Mouse (Mus musculus): Measurements from ENCODE around the gene Gm45837.

The Gm45837 gene

DNA sequence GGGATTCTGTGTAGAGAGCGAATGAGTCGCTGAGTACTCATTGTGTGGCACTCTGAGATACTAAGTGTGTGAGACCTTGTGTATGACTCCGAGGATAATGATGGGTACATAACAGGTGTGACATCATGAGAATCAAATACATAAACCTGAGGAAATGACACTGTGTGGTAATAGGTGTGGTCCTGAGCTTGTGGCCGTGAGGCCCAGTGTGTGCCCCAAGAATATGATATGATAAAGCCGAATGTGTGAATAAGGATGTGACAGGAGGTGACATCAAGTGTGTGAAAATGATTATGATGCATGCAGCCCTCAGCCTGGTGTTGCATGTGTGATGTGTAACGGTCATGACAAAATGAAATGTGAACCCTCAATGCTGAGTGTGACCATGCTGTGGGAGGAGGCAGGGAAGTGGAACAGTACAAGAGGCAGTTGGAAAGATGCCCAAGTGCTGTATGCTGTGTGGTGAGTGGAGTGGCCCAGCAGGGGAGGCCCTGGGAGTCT, 55.9 kb downstream of the Gm45837 start:
- peak; percentile 67 for DNase-seq

DNA sequence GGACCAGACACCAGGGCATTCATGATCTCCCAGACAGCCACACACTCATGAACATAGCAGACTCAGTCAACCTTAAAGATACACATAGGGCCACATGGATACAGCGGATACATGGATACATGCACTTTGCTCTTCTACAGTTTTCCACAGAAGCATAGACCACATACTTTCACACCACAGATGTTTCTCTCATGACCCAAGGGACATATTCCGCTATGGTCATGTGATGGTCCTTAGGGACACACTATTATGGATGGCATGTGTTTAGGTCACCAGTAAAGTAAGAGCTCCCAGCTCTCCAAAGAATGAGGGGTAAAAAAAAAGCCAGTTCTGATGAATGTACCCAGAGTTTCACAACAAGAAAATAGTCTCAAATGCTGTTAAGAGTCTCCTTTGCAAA, 60.7 kb downstream of the Gm45837 start:
- DNase-seq: no peak

DNA sequence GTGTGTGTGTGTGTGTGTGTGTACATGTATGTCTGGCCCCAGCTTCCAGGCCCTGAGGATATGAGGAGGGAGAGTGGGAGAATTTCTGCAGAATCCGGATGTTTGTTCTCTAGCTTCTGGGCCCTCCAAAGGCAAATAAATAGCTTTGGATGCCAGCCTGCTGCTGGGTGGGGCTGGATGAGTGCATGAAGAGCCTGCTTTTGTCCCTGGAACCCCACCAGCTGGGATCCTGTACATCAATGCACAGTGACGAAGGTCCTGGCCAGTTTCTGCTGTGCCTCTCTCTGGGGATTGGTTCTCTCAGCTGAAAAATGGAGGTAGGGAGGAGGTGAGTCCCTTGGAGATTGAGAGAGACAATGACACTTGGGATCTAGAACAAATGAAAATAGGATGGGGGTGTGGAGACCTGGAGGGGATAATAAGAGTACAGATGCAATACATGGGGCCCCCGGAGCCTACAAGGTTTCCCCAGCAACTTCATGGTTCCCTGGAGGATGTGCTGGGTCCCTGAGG, 61.3 kb downstream of the Gm45837 start:
- no peak for DNase-seq

DNA sequence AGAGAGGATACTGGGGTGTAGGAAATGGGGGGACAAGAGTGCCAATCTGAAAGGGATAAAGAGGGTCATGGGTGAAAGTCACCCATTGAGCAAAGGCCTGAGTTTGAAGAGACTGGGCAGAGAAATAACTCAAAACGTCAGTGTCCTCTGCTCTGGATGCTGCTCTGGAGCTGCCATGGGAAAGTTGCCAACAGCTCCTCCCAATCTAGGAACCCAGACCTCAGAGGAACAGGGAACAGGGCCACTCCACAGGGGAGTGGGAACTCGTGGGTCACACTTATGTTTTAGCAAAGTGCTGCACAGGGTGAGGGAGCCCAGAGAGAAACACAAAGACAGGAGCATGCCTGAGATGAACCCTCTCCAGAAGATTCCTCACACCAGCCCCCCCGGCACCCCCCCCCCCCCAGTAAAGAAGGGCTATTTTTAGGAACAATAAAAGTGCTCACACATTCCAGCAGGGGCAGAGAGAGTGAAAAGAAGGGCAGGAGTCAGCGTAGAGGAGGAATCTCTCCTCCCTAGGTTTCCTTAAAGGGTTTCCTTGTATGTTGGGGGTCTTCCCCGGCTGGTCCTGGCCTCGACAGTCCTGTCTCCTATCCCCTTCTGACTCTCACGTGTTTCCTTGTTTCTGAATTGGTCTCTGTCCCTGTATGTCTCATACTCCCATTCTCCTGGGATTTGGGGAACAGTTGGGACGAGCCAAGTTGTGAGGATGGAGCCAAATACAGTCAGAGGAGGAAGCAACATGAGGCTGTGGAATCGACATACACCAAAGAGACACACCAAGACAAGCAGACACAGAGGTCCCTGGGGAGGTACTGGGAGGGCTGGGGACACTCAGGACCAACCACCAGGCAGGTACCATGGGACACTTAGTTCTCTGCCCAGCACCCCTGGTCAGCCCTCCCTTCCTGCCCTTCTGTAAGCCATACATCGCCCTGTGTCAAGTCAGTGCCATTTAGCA, 62.2 kb downstream of the Gm45837 start:
- peak; percentile 54 for DNase-seq

DNA sequence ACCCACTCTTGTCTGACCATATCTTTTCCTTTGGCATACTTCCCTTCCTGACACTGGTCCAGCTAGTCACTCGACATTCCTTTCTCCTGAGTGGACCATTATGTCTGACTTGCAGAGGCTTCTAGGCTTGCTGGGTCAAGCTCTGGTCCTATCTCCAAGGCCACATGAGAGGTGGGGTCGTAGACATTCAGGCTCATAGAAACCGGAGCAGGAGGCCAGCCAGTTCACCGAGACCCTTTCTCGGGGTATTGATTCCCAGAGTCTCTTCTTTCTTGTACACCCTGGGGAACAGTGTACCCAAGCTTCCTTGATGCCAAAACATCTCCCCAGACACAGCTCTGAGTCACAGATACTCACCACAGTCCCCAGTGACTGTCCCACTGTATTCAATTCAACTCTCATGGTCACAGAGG, 63.7 kb downstream of the Gm45837 start:
- DNase-seq: no peak

DNA sequence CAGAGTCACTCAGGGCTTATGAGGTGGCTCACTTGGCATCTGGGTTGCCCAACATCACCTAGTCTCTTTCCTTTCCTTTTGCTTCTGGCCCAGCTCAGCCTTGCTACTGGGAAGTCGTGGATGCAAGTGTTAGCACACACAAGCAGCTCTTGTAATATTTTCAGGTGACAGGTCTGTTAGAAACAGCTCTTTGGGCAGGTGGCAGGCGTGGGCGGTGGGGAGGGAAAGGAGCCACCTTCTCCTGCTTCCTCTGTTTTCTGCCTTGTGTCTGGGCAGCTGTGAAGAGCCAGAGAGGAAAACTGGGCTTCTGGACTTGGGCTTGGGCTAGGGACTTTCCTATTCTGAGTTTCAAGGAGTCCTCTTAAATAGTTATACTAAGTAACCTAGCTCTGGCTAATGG, 65.3 kb downstream of the Gm45837 start:
- DNase-seq: no peak

DNA sequence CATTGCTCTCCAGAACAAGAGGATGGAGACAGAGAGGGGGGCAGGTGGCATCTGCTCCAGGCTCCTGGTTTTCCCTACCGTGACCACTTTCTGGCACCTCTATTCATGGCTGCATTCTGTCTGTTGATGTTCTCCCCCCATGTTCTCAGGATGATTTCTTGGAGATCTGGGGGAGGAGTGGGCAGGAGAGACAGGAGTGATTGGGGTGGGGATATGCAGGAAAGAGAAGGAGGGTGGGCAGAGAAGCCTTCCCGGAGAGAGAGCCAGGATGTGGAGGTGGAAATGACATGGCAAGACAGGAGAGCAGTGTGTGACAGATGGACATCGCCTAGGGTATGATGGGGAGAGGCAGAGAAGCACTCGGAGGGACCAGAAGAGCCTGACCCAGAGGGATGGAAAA, 65.8 kb downstream of the Gm45837 start:
- DNase-seq: no peak

DNA sequence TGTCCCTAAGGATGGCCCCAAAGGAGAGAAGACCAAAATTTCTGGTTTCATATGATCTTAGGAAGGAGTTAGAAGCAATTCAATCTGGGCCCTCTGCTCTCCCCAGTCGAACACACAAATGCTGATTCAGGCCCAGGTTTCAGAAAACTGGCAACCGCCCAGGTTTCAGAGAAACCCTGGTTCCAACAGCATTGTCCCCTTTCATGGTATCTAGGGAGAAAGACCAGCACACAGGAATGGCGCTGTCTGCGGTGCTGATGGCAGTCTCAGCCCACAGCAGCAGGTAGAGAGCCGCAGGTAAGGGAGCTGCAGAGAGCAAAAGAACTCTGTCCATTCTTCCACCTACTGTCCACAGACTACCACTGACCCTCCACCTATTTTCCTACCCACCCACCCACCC, 66.5 kb downstream of the Gm45837 start:
- no peak for DNase-seq

DNA sequence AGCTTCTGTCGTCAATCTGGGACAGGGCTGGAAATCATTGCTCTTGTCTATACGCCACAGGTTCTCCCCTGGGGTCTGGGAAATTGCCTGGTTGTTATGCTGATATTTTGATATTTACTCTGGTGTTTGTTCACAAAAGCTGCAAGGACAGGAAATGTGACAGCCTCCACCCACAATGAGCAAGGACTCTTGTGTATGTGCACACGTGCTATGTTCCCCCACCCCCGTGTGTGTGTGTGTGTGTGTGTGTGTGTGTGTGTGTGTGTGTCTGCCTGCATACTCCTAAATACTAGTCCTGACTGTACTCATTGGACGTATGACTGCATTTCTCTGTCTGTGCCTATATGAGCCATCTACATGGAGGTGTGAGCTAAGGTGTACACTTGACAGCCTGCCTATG, 67.4 kb downstream of the Gm45837 start:
- no peak for DNase-seq

DNA sequence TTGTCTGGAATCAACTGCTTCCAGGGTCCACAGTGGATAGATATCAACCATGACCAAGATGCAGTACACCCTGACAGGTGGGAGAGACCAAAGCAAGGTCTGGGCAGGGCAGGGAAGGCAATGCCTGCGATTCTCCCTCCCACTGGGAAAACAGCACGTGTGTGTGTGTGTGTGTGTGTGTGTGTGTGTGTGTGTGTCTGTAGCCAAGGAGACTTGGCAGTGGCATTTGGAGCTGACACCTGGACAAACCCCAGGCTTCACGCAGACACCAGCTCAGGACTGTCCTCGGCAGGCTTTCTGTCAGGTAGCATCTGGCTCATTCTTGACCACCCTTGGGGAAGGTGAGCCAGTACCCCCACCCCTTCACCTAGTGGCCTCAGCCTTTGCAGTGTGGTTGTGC, 69.2 kb downstream of the Gm45837 start:
- DNase-seq: no peak

DNA sequence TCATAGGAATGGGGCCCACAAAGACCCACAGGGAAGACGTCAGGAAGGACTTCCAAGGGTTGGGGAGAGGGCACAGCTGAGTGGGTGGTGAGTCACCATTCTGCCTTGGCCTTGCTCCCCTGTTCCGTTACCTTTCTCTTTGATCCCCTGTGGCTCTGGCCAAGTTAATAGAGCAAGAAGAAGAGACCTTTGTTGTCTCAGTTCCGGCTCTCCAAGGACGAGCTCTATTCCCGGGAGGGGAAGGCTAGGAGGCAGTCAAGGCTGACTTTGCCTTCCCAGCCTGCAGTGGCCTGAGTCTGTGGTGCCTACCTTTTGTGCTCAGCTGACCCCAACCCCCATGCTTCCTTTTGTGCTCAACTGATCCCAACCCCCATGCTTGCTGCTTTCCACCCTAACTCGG, 70.0 kb downstream of the Gm45837 start:
- no peak for DNase-seq

DNA sequence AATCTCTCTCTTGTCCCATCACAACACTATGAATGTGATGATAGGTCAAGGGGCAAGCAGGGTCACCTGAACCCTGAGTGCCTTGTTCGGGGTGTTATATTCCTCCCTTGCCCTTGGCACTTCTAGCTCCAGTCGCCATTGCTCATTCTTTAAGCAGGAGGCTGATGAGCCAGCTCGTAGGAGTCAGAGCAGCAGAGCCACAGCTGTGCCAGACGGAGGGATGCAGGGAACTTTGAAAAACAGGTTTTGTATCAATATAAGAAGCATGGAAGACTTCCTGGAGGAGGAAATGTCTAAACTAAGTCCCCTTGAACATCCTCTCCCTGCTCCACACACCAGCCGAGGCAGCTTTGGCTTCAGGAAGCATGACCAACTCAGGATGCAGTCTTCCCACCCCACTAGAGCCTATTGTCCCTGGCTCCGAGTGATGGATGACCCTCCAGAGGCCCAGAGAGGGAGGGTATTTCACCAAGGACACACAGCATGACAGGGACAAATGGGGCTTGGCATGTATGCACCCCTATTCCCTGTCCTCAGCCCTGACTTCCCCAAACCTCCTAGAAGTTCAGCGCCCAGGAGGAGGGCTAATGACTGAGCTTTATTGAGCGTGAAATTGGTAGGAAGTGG, 71.3 kb downstream of the Gm45837 start:
- DNase-seq: peak; percentile 44

DNA sequence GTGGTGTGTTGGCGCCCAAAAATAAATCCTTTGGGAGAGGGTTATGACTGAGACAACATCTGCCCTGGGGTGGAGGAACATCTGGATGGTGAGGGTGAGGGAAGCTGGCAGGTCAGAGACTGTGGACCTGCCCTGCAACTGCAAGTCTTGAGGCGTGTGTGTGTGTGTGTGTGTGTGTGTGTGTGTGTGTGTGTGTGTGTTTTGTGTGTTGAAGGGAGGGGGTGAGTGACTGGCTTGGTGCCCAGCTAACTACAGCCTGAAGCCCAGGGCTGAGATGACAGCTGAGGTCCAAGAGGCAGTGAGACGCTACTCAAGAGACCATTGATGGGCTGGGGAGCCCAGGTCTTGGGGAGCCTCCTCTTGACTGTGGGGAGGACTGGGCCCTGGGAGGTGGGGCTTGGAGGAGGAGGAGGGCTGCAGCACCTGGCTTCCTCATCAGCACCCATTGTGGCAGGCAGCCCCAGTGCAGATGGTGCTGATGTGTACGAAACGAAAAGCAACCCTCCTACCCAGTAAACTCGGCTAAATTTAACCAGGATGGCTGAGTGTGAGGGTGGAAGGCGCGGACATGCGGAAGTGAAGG, 71.9 kb downstream of the Gm45837 start:
- DNase-seq: no peak

DNA sequence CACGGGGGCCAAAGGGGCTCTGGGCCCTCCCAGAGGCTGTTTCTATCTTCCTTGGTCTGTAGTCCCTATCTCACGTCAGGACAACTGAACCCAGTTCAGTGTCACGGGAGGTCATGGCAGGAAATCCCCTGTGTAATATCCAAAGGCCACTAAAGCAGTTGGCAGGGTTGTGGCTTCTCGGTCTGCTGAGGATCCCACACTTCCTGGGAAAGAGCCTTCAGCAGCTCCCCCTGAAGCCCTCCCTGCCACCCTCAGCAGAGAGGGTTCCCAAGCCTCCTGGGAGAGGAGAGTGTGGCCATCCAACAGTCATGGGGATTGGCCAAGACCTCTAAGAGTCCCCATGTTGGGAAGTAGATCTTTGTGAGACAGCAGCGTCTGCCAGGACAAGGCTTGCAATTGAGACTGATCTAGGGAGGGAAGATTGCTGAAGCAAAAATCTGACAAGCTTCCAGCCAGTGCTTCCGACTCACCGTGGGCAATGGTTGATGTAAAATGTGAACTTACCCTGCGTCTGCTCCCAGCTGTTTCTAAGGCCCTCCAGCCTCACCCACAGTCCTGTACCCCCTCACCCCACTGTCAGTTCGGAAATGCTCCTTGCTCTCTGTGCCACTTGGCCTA, 72.9 kb downstream of the Gm45837 start:
- no peak for DNase-seq

DNA sequence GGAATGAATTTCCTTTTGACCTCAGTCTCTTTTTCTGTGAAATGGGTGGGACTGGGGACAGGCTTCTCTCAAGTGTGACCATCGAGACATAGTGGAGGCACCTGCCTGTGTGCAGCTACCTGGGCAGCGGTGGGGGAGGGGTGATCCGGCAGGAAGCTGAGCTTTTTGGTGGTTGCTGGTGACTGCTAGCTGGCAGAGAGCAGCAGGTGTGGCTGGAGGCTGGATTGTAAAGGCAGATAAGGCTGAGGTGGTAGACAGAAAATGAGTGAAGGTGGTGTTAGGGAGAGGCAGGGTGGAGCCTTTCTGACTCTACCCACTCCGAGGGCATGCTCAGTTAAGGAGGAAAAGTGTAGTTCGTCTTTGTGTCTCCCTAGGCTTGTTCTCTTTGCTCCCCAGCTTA, 76.4 kb downstream of the Gm45837 start:
- no peak for DNase-seq

DNA sequence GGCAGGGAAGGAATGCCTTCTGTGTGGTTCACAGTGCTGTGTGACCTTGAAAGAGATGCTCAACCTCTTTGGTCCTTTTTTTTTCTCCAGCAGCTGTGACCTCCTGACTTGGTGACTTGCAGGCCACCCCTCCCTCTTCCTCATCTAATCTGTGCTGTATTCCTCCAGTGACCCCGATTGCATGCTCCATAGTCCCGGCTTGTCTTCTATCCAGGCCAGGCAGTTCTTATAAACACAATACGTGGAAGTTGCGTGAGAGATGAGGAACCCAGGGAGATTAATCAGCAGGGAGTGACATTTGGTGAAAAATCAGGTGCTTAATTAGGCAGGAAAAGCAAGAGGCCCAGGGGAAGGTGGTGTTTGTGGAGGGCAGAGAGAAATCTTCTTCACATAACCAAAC, 80.3 kb downstream of the Gm45837 start:
- DNase-seq: no peak

DNA sequence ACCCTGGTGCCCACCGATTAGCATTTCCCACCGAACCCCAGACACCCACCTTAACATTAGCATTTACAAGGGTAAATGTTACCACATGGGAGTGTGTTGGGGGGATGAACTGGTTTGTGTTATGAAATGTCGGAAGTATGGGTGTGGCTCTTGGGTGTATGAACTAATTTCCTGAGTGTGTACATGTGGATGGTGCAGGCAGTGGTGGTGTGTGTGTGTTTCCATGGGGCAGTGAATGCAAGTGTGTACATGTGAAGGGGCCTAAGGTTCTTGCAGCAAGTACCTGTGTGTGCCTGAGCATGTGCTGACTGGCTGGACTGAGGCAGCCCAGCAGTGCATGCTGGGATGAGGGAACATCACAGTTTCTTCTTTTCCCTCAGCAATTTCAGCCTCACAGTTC, 87.7 kb downstream of the Gm45837 start:
- DNase-seq: no peak

DNA sequence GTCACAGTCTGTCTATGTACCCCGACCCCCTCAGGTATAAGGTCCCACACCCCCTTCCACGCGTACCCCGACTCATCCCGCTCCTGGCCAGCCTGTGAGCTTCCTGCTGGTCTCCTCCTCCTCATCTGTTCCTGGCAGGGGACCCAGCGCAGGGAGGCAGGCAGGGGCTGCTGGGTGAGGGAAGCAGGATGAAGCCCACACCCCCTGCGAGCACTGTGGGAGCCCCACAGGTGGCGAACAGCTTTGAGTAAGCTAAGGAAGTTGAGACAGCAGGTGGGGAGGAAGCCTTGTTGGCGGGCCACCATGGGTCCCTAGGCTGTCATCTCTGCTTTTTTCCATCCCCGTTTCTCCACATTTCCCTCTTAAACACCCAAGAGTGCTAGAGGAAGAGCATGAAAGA, 88.6 kb downstream of the Gm45837 start:
- DNase-seq: no peak

DNA sequence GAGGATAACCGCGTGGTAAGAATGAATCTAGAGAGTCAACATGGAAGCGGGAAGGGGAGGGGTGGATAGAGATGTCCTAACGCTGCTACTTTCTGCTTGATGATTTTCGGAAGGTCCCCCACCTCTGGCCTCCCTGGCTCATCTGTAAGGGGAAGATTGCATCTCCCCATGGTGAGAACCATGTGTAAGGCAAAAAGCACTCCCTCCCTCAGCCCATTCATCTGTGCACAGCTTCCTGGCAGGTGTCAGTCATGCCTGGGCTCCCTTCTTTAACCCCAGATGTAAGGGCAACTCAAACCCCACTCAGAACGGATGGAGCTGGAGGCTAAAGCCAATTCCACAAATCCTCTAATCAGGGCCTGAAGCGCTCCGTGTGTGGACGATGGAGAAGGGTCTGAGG, 89.0 kb downstream of the Gm45837 start:
- DNase-seq: no peak

DNA sequence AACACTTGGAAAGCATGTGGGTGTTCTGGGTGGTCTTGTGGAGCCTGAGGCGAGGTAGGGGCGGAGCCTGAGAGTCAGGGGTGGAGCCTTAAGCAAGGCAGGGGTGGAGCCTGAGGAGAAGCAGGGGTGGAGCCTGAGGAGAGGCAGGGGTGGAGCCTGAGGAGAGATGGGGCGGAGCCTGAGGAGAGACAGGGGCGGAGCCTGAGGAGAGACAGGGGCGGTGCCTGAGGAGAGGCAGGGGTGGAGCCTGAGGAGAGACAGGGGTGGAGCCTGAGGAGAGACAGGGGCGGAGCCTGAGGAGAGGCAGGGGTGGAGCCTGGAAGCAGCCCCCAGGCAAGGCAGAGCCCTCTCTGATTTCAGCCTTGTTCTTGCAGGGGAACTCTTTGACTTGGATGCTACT, 90.5 kb downstream of the Gm45837 start:
- DNase-seq: no peak

DNA sequence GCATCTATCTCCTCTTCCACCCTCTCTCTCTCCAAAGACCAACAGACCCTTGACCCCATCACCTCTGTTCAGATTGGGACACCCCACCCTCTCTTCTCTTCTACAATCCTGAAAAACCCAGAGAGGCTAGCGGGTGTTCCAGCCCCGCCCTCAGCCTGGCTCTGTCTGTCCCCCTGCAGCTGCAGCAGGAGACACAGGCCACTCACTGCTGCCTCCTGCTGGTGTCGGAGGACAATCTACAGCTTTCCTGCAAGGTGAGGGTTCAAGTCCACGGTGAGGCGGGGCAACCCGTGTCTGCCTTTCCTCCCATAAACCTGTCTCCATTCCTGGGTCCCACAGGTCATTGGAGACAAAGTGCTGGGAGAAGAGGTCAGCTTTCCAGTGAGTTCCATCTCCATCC, 91.0 kb downstream of the Gm45837 start:
- DNase-seq: peak; percentile 43

DNA sequence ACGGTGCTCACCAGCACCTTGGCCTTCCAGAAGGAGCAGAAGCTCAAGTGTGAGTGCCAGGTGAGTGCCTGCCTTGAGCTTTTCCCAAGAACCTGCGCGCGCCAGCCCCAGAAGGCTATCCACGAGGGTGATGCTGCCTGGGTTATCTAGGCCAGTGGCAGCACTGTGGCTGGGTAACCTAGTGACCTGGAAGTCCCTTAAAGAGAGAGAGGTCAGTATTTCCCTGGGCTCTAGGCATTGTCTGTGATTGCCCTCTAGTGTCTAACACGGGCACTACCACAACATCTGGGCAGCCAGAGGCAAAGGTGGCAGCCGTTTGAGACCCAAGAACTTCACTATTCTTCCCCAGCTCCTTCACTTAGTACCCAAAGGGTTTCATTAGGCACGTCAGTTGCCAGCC, 92.7 kb downstream of the Gm45837 start:
- peak; percentile 79 for DNase-seq

DNA sequence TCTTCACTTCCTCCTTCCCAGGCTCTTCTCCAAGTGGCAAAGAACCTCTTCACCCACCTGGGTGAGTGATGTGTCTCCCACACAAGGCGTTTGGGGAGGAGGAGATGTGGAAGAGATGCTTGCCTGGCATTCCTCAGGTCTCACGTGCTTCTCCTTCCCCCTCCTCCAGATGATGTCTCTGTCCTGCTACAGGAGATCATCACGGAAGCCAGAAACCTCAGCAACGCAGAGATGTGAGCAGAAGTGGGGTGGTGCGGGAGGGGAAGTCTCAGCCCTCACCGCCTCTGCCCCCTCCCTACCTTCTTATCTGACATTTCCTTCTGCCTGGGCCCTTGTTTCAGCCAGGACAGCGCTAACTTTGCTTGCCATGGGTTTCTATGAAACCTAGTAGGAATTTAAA, 93.1 kb downstream of the Gm45837 start:
- no peak for DNase-seq

Measured in kidney, postnatal 10 days (tissue).